Mouse (Mus musculus) T-helper 2 cell (primary cell): ENCODE measurements around the gene Zbtb25.

Experiments used
- in situ Hi-C: fragments of 300-600 bp; cut with MboI, MseI; formaldehyde crosslinking; loops from one replicate; pipeline ENCODE4 v1.15.1; 2025; ENCODE audit warnings: high pct_unique_total_duplicates

Gene Zbtb25

DNA sequence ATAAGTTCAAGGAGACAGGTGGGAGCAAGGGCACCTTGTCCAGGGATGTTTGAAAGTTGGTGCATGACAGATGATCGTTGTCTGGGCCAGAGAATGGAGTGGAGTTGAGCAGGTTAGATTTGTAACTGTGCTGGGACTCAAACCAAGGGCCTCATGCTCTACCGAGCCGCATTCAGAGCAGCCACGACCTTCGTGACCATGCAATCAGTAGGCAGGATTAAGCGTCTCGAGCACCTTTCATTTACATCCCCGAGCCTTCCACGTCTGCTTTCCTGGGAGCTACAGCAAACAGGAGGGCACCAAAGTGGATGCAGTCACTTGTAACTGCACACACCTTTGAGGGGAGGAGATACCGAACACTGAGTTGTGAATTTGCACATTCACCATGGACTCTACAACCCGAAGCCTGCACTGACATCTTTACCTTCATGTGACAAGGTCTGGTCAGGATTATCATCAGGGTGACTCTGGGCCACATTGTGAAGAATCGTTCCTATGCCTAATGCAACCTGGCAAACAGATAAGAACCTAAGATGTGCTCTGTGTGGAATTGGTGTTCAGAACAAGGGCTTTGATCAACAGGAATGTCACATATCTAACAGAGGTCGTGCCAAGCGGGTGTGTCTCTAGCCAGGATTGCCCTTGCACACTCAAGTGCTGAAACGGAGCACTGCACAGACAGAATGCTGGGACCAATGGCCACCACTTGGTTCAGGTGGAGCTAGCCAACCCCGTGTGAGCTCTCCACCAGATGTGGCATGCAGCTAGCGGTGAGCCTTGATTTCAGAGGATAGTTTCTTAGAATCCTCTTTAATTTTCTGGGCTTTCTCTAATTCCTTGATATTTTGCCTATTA lies 33.1 kb downstream of the Zbtb25 start:
- in situ Hi-C loops, result no loop called here

DNA sequence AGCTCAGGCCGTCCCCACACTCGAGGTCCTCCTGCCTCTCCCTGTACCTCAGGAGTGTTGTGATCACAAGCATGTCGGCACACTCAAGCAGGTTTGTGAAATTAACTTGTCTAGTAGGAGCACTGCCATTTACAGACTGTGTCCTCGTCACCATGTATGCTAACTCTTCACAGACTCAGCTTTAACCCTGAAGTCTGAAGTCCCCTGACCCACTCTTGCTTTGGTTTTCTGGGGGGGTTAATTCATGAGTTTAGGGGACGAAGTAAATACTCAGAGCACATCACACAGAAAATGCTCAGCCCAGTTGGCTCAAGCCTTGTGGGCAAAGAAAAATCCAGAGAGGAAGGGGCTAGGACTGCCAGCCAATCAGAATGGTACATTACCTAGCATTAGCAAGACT lies 33.8 kb downstream of the Zbtb25 start:
- in situ Hi-C loops, result no loop called here

DNA sequence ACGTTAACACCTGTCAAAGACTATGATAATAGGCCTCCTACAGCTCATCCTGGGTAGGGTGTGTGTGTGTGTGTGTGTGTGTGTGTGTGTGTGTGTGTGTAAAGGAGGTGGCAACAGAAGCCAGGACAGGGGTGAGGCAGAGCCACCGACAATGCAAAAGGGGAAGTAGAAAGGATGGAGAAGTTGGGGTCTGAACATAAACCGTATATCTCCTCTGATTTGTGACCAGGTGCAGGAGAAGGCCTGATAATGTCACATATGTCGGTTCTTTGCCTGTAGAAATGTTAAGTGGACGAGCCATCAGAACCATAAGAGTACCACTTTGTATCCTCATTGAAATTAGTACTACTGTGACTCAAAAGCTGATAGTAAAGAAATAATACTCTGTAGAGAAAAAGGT lies 35.7 kb downstream of the Zbtb25 start:
- in situ Hi-C loops, result no loop called here

DNA sequence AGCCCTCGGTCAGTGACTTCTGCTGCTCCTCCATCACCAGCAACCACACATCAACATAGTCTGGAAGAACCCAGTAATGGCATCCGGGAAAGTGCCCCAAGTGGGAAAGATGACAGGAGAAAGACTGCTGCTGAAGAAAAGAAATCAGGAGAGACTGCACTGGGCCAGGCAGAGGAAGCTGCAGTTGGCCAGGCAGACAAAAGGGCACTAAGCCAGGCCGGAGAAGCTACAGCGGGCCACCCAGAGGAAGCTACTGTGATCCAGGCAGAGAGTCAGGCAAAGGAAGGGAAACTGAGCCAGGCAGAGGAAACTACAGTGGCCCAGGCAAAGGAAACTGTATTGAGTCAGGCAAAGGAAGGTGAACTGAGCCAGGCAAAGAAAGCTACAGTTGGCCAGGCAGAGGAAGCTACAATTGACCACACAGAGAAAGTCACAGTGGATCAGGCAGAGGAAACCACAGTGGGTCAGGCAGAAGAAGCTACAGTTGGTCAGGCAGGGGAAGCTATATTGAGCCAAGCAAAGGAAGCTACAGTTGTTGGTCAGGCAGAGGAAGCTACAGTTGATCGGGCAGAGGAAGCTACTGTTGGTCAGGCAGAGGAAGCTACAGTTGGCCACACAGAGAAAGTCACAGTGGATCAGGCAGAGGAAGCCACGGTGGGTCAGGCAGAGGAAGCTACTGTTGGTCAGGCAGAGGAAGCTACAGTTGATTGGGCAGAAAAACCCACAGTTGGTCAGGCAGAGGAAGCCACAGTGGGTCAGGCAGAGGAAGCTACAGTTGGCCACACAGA lies 40.6 kb downstream of the Zbtb25 start:
- in situ Hi-C loops, result no loop called here

DNA sequence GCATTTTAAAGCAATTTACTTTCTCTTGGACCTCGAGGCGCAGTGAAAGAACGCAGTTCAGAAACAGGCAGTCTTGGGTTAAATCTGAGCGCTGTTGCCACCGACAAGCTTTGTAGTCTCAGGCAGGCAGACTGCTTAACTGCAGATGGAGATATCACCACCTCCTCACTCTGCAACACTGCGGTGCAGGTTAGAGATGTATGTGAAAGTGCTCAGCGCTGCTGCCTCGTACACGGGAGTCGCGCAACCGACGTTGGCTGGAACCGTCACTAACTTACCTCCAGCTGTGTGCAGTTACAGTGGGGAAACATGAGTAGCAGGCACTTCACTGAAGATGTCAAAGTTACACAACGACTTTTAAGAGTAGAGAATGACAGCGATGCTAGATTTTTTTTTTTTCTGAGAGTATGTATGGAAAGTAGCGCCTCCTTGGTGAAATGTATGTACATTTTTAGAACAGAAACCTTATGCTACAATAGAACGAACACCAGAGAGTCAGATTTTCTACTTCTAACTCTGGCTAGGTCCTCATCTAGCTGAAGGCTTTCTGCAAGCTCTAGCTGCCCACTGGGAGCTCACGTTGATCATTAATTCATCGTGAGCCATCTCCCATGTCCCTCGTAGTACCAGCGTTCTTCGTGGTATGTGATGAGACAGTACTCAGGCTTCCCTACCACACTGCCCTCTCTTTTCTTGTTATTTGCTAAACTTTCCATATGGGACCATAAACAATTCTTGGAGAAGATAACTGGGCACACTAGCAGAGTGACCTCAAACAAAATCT lies 42.8 kb downstream of the Zbtb25 start:
- in situ Hi-C loops, result no loop called here

DNA sequence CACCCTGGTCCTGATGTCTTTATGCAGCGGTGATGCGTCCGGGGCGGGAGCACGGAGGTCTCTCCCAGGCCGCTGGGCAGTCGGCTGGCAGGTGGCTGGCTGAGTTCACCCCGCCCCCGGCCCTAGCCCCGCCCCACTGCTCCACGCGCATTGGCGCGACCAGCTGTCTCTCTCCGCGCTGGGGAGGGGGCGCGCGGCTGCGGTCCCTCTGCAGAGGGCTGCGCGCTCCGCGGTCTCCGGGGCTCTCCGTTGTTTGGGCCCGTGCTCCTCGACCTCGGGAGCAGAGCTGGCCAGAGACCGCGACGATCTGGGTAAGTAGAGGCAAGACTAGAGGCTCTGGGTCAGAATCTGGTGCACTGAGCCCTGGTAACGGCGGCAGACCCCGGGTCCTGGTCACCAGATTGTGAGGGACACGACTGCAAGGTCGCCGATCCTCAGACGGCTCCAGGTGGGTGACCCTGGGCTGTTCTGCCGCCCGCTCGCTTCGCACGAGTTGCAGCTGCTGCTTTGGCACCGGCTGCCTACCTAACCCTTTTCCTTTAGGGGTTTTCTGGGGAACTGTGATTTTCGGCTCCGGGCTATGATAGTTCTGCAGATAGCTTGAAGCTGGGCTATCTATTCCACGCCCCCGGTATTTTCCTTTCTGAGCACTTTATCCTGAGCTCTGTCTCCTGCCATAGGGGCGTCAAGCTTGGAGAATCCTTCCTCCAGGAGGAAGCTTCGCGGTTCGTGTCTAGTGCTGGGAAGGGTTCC lies 44.5 kb downstream of the Zbtb25 start, which contains the start of gene Akap5:
TSS of gene Akap5 (plus strand) at position 213 of the 753 bp plus-strand sequence.
- in situ Hi-C loops, result no loop called here

DNA sequence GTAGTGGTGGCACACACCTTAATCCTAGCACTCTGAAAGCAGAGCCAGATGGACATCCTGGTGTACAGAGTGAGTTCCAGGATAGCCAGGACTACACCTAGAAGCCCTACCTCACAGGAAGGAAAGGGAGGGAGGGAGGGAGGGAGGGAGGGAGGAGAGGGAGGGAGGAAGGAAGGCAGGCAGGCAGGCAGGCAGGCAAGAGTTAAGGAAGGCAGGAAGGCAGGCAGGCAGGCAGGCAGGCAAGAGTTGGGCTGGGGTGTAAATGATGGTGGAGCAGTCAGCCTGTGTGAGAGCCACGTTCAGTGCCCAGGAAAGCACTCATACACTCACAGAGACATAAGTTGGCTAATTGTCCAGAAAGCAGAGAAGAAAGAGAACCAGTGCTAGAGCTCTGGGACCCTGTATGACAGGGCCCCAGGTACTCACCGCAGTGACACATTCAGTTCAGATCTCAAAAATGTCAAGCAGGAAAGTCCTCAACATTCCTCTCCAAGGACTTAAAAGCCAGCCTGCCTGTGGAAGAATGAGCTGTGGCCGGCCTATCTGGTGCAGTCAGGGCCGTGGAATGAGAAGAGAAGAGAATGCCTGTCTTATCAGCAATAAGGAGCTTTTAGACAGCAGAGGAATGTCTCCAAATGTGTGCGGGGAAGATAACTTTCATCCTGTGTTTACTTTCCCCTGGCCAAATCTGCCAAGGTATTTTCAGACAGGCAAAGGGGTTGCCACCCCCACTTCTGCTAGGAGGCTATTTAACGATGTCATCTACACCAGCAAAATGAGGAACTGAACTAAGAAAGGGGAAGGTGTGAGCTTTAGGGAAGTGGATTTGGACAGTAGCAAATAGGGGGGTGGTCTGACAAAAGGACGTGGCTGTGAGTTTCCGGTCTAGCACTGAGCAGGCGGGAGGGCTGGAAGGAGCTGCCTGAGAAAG lies 50.9 kb downstream of the Zbtb25 start:
- in situ Hi-C loops, result no loop called here

DNA sequence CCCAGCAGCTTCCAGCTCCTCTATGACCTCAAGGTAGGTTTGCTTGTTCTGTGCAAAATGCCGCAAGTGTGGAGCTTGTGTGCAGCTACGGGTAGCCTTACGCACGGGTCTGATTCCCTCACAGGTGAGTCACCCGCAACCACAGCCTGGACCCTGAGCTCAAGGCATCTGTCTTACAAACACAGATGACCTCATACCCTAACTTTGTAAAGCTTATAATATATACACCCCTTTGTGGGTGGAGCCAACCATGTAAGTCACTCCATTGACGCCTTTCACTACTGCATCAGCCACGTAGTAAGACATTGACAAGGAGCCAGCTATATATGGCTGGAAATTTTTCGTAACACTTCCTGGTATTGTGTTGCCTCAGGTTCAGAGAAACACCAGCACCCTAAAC lies 57.5 kb downstream of the Zbtb25 start:
- in situ Hi-C loops, result no loop called here

DNA sequence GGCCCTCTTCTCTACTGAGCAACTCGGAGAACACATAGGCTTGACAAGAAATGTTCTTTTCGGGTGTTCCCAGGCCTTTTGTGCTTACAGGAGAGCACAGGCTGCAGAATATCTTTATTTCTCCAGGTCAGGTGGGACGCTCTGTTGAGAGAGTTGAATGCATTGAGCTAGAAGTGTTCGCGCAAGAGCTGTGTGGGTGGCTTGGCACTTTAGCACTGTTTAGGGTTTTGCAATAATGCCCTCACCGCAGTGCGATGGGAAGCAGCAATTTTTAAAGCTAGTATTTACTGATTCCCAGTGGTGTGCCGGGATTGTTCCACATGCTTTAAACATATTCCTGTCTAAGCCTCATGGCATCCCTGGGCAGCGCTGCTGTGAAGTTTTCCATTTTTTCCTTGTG lies 58.2 kb downstream of the Zbtb25 start:
- in situ Hi-C loops, result no loop called here

DNA sequence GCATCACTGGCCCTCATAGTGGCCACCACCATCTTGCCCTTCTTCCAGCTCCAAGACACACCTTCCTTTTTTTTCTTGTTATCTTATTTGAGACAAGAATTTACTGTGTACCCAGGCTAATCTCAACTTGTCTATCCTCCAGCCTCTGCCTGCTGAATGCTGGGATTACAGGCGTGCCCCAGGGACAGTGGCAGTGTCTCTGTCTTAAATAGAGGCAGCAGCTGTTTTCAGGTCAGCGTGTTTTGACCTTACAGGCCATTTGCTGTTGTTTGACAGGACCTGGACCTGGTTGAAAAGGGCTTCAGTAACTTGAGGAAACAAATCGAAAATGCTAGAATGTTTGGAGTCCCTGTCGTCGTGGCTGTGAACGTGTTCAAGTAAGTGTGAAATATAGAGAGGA lies 58.8 kb downstream of the Zbtb25 start:
- in situ Hi-C loops, result no loop called here

DNA sequence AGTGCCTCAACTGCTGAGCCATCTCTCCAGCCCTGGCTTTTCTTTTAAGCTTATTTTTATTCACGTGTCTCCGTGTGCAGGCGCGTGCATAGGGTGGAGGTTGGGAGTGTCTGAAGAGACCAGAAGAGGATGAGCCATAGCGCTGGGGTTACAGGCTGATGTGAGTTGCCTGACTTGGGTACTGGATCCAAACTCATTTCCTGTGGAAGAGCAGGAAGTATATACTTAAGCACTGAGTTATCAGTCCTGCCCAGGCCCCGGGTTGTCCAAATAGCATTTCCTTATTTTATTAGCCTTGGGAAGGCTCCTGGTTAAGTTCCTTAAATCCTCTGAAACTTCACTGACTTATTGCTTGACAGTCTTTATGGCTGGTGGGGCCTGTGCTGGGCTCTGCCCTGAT lies 59.4 kb downstream of the Zbtb25 start:
- in situ Hi-C loops, result no loop called here

DNA sequence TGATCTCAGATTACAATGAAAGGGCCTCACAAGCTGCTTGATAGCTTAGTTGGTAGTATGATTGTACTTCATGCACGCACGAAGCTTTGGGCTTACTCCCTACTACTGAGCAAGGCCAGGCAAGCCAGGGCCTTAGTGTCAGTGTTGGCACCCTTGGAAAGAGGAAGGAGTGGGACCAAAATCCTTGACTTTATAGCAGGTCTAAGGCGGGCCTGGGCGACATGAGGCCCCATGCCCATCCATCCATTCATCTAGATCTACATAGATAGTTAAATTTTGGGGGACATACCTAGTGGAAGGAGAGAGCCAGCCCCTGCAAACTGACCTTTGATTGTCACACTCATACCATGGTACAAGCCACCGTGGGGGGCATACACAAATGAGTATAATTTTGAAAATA lies 61.0 kb downstream of the Zbtb25 start:
- in situ Hi-C loops, result no loop called here

DNA sequence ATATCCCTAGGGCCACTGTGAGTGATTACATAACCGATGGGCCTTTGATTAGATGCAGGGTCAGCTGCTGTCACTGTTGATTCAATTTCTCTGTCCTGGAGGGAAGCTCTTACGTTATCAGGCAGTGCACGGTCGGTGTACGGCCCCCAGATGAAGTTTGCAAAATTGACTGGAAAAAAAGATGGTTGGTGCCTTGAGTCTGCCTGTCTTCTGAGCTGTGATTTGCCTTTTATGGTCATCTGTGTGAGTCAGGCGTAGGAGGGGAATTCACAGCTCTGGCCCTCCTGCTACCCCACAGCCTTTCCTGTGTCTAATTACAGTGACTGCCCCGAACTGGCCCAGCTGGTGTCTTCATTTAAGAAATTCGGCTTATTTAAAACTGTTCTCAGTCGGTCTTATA lies 61.4 kb downstream of the Zbtb25 start:
- in situ Hi-C loops, result no loop called here

DNA sequence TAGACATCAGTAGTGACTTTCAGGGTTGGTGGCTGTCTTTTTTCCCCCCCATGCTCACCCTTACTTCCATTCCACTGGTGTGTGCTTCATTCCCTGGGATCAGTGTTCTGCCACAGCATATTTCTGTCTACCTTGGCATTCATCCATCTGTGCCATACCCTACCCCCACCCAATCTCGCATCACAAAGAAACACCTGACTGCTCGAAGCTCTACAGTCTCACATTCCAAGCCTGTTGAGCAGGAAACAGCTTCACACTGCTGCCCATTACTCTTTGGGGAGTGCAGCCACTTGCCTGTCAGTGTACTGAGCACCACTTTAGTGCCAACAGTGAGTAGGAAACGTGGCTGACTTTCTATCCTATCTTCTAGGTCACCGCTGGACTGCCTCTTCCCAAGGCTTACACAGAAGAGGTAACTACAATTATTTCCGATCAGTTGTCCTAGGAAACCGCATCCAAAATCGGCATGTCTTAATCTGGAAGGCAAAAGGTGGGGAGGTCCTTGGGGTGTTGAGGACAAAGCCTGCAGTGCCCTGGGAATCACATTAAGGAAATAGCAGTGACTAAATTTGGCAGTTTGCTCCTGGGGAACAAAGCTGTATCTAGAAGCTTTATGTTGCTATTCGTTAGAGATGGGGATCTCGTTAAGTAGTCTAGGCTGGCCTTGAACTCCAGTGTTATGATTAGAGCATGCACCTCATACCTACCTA lies 62.4 kb downstream of the Zbtb25 start:
- in situ Hi-C loops, result no loop called here

DNA sequence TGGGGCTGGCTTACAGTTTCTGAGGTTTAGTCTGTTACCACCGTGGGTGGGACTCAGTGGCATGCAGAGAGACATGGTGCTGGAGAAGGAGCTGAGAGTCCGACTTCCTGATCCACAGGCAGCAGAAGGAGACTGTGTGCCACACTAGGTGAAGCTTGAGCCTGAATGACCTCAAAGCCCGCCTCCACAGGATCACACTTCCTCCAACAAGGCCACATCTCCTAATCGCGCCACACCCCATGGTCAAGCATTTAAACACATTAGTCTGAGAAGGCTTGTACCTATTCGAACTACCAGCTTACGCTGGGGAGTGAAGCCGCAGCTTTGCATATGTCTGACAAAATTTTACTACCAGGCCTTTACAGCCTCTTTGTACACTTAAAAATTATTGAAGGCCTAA lies 64.3 kb downstream of the Zbtb25 start:
- in situ Hi-C loops, result no loop called here

DNA sequence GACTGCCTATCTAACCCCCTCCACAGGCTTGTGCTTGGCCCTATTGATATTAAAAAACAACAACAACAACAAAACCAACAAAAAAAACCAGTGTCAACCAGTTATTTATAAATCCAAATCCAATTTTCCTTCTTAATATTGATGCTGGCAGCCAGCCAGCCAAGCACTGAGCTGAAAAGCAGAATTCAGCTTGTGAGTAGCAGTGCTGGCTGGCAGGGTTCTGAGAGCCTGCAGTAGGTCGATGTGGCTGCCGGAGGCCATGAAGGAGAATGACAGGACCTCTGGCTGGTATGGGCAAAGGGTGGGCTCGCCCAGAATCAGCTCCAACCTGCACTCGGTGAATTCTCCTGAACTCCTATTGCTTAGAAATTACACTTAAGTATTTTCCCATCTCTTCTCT lies 65.2 kb downstream of the Zbtb25 start:
- in situ Hi-C loops, result no loop called here

DNA sequence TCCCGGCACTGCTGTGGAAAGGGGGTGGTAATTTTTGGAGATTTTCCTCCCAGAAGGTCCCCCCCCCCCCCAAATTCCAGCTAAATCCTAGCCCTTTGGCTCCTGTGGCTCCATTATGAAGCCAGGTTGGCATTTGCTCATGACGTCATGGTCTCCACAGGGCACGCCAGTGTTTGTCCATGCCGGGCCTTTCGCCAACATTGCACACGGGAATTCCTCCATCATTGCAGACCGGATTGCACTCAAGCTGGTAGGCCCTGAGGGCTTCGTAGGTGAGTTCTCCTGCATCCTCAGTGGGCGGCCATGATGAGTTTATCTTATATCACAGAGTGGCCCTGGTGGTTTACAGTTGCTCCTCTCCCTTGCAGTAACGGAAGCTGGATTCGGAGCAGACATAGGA lies 65.9 kb downstream of the Zbtb25 start:
- in situ Hi-C loops, result no loop called here

DNA sequence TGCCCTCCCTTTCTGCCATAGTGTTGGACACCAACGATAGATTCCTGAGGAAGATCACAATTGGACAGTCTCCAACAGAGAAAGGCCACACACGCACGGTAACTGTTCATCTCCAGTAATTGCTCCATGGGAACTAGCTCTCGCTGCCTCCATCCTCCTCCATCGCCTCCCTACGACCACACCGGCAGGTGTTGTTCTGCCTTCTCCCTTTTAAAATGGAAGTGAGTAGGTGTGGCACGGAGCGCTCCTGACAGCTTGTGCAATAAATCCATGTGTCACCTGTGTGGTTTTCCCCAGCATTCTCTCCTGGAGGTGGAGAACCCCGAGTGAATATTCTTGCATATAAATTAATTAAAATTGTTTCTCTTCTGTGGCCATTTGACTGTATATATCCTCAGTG lies 69.0 kb downstream of the Zbtb25 start:
- in situ Hi-C loops, result no loop called here

DNA sequence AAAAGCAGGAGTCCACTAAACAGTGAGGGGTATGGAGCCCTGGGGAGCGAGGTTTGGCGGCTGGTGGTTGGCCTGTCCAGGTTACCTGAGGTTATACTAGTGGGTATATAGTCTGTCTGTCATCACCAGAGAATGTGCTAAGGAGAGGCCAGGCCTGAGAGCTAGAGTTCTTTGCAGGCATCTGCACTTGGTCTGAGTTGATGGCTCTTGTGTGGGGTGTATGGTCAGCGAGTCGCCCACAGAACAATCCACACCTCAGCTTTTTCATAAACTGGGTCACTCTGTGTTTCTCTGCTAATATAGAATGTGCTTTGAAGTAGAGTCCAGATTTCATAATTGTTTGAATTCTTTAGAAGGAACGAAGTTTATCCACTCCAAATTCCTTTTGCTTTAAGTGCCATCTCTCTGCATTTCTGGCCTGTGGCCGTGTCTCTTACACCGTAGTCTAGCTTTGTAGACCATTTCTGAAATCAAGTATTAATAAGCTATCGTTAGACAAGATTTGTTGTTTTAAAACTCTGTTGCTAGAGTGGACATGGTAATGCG lies 70.0 kb downstream of the Zbtb25 start:
- in situ Hi-C loops, result no loop called here
